Mouse (Mus musculus): ENCODE results near the gene Mgea5. TPM values are rescaled to one million over a fixed set of nuclear protein-coding genes. Genes with fewer than 3 reads are reported as not detected.

The Mgea5 gene
- 62.6 TPM for polyA plus RNA-seq (2014; fragmentation: Illumina TruSeq; extraction: RNeasy Lipid Tissue Mini Kit (QIAGEN cat#74804); ENCODE audit: low read depth, low replicate concordance)

GRCm38 (mm10) chr19:45783181-45783932 is at the start of gene Mgea5:
TSS of gene Mgea5 (minus strand) at chr19:45783837.

GRCm38 (mm10) chr19:45815831-45816405 is 32.3 kb upstream of the Mgea5 start, which contains the start of gene Kcnip2:
TSS of gene Kcnip2 (minus strand) at chr19:45816061.

GRCm38 (mm10) chr19:45749243-45750043 is 34.2 kb downstream of the Mgea5 start, which contains the start of gene Npm3:
TSS of gene Npm3 (minus strand) at chr19:45749591.

DNA sequence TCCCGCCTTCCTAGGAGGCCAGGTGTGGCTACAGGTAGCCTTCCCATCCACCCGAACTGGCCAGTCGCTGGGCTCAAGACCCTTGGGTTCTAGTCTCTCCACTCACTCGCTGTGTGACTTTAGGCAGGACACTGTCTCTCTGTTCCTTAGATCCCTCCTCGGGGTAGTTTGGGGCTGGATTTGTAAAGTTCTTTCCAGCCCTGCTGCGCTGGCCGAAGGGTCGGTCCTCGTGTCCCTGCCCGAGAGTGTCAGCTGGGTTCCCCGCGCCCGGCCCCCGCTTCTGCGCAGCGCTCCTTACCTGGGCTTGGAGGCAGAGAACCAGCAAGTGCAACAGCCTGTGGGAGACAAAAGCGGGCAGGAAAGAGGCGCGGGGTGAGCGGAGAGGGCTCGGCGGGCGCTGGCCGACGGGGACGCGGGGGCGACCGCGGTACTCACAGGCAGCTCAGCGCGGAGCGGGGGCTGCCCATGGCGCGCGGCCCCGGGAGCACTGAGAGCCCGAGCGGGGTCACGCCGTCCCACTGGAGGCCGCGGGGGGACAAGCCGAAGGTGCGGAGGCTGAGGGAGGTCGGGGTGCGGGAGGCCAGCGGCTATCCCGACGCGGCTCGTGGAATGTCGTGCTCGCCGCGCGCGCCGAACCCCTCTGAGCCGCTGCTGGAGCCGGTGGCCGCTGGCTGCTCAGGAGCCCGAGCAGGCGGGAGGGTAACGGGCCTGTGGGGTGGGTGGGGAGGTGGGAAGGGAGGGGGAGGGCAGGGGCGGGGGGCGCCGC is 41.2 kb downstream of the Mgea5 start, which contains the start of gene Fgf8:
Gene Fgf8 (minus strand): TSS at position 698 of the 766 bp plus-strand sequence.

Other genes with a start within 250 kb of the Mgea5 start
- gene Poll, start 223.3 kb downstream of the Mgea5 start, polyA plus RNA-seq (2014; fragmentation: Illumina TruSeq; extraction: RNeasy Lipid Tissue Mini Kit (QIAGEN cat#74804); ENCODE audit: low read depth, low replicate concordance), result 12.2 TPM
- gene Gm17018, start 223.2 kb downstream of the Mgea5 start, polyA plus RNA-seq (2014; fragmentation: Illumina TruSeq; extraction: RNeasy Lipid Tissue Mini Kit (QIAGEN cat#74804); ENCODE audit: low read depth, low replicate concordance), result 22.7 TPM
- gene Fbxw4, start 123.5 kb downstream of the Mgea5 start, polyA plus RNA-seq (2014; fragmentation: Illumina TruSeq; extraction: RNeasy Lipid Tissue Mini Kit (QIAGEN cat#74804); ENCODE audit: low read depth, low replicate concordance), result 36.8 TPM
- not detected for gene Fgf8, start 40.9 kb downstream of the Mgea5 start, polyA plus RNA-seq (2014; fragmentation: Illumina TruSeq; extraction: RNeasy Lipid Tissue Mini Kit (QIAGEN cat#74804); ENCODE audit: low read depth, low replicate concordance)
- gene Npm3, start 34.2 kb downstream of the Mgea5 start, polyA plus RNA-seq (2014; fragmentation: Illumina TruSeq; extraction: RNeasy Lipid Tissue Mini Kit (QIAGEN cat#74804); ENCODE audit: low read depth, low replicate concordance), result 54.3 TPM
- gene Kcnip2, start 32.2 kb upstream of the Mgea5 start, polyA plus RNA-seq (2014; fragmentation: Illumina TruSeq; extraction: RNeasy Lipid Tissue Mini Kit (QIAGEN cat#74804); ENCODE audit: low read depth, low replicate concordance), result 1.4 TPM
- 11.6 TPM for gene Armh3, start 214.7 kb upstream of the Mgea5 start, polyA plus RNA-seq (2014; fragmentation: Illumina TruSeq; extraction: RNeasy Lipid Tissue Mini Kit (QIAGEN cat#74804); ENCODE audit: low read depth, low replicate concordance)
- gene Hps6, start 219.7 kb upstream of the Mgea5 start, polyA plus RNA-seq (2014; fragmentation: Illumina TruSeq; extraction: RNeasy Lipid Tissue Mini Kit (QIAGEN cat#74804); ENCODE audit: low read depth, low replicate concordance), result 6.9 TPM